Comparison of ENCODE assay signal across 8 mouse cellular contexts in genomic region chr8:84004533-84005201, GRCm38 (mm10). TPM values are rescaled to one million over a fixed set of nuclear protein-coding genes. Genes with fewer than 3 reads are reported as not detected.
DNase-seq lines count a peak whose midpoint lies in the region; ATAC-seq and TF ChIP-seq lines count a peak whose summit lies in the region.

No protein-coding gene starts in this region.

- peak overlapping the region; percentile 80 for H3K4me3 ChIP-seq in E14TG2a.4 (replicated peaks; ENCODE audit: low read length)
- peak overlapping the region; percentile 50 for H3K4me3 ChIP-seq in forebrain, embryonic 13.5 days
- H3K4me3 ChIP-seq in liver, postnatal 0 days (ENCODE audit: low read depth, low read length), result peak overlapping the region; percentile 57
- H3K4me3 ChIP-seq in neural tube, embryonic 14.5 days (ENCODE audit: low read depth, low read length), result peak overlapping the region; percentile 44

- peak; percentile 89 for DNase-seq in c-Kit-positive CD71-positive TER-119-positive erythroid progenitor cells, embryonic 14.5 days (ENCODE audit: low spot score)
- DNase-seq in heart, postnatal 10 days, result peak; percentile 94 to 95
- DNase-seq in large intestine, adult 2 months (ENCODE audit: low read depth, low spot score), result peak; percentile 75
- peak; percentile 93 for DNase-seq in liver, postnatal 0 days
- DNase-seq in testis, postnatal 10 days (ENCODE audit: low spot score), result peak; percentile 95

- H3K4me1 ChIP-seq in E14TG2a.4 (replicated peaks; ENCODE audit: low read depth, low read length), result peaks cover 71% of the 10 kb centered on the region
- H3K4me1 ChIP-seq in forebrain, embryonic 13.5 days, result peaks cover 28% of the 10 kb centered on the region
- peaks cover 16% of the 10 kb centered on the region for H3K4me1 ChIP-seq in liver, postnatal 0 days (ENCODE audit: insufficient read depth)
- H3K4me1 ChIP-seq in neural tube, embryonic 14.5 days (ENCODE audit: control insufficient read depth, insufficient read depth, low read length), result peaks cover 7% of the 10 kb centered on the region; the same call in 1 of the 2 replicates

- no peak for TF ChIP-seq CTCF in E14TG2a.4 (conservative IDR thresholded peaks at IDR 0.05; ENCODE audit: low read length)
- no peak for TF ChIP-seq CTCF in liver, postnatal 0 days (IDR thresholded peaks at IDR 0.05; ENCODE audit: low read depth)

- H3K36me3 ChIP-seq in E14TG2a.4 (ENCODE audit: insufficient read depth, low read length), result peaks cover 31% of the 10 kb centered on the region
- peaks cover 31% of the 10 kb centered on the region for H3K36me3 ChIP-seq in forebrain, embryonic 13.5 days (ENCODE audit: poor library complexity, severe bottlenecking)
- H3K36me3 ChIP-seq in liver, postnatal 0 days (replicated peaks; ENCODE audit: insufficient read depth, low read length), result peaks cover 9% of the 10 kb centered on the region; the same call in 1 of the 2 replicates
- peaks cover 5% of the 10 kb centered on the region; the same call in 1 of the 2 replicates for H3K36me3 ChIP-seq in neural tube, embryonic 14.5 days (ENCODE audit: control insufficient read depth, insufficient read depth, low read length)

- H3K27me3 ChIP-seq in E14TG2a.4 (ENCODE audit: insufficient read depth, low read length), result peaks cover 19% of the 10 kb centered on the region
- H3K27me3 ChIP-seq in forebrain, embryonic 13.5 days, result peaks cover 32% of the 10 kb centered on the region
- H3K27me3 ChIP-seq in liver, postnatal 0 days (ENCODE audit: insufficient read depth, low read length), result peaks cover 2% of the 10 kb centered on the region; the same call in 1 of the 2 replicates
- 0 out of 2 replicates have a peak, but pooled peaks cover 6% of the 10 kb centered on the region for H3K27me3 ChIP-seq in neural tube, embryonic 14.5 days (ENCODE audit: control insufficient read depth, insufficient read depth, low read length)

- H3K27ac ChIP-seq in forebrain, embryonic 13.5 days, result peak overlapping the region; percentile 27; the same call in 1 of the 2 replicates
- H3K27ac ChIP-seq in liver, postnatal 0 days (ENCODE audit: low read depth), result peak overlapping the region; percentile 77
- peak overlapping the region; percentile 61 for H3K27ac ChIP-seq in neural tube, embryonic 14.5 days (ENCODE audit: low read depth, low read length)

- 1% methylated on average over 30 of the region's 30 CpGs for WGBS in forebrain, embryonic 13.5 days
- under 1% methylated on average over 30 of the region's 30 CpGs for WGBS in large intestine, adult 2 months
- 2% methylated on average over 30 of the region's 30 CpGs for WGBS in liver, postnatal 0 days (ENCODE audit: insufficient replicate concordance)
- WGBS in neural tube, embryonic 14.5 days, result under 1% methylated on average over 30 of the region's 30 CpGs

- intact Hi-C loops in heart, postnatal 10 days (cut with DNase I), result loop anchor here (5.0 kb wide), 1 partner anchor 63 kb away; the partner anchor contains the start of genes Gm10643 and Rfx1

- TF ChIP-seq EP300 in liver, postnatal 0 days (IDR thresholded peaks at IDR 0.05; ENCODE audit: low read depth), result peak; percentile 41; the same call in 1 of the 2 replicates

- H3K9me3 ChIP-seq in E14TG2a.4 (ENCODE audit: low read length), result no peaks in the 10 kb centered on the region
- no peaks in the 10 kb centered on the region for H3K9me3 ChIP-seq in forebrain, embryonic 13.5 days (replicated peaks)
- no peaks in the 10 kb centered on the region for H3K9me3 ChIP-seq in liver, postnatal 0 days (ENCODE audit: low read length)
- H3K9me3 ChIP-seq in neural tube, embryonic 14.5 days (ENCODE audit: control insufficient read depth, low read length), result no peaks in the 10 kb centered on the region

- H3K9ac ChIP-seq in forebrain, embryonic 13.5 days, result peak overlapping the region; percentile 70
- H3K9ac ChIP-seq in liver, postnatal 0 days (replicated peaks), result peak overlapping the region; percentile 63
- H3K9ac ChIP-seq in neural tube, embryonic 14.5 days (replicated peaks; ENCODE audit: low read depth, low read length), result peak overlapping the region; percentile 67

- peak overlapping the region; percentile 70 for H3K4me2 ChIP-seq in forebrain, embryonic 13.5 days
- peak overlapping the region; percentile 83 for H3K4me2 ChIP-seq in liver, postnatal 0 days (ENCODE audit: low read depth, low read length)
- H3K4me2 ChIP-seq in neural tube, embryonic 14.5 days (ENCODE audit: low read depth, low read length), result peak overlapping the region; percentile 94

- peak; percentile 90 for ATAC-seq in forebrain, embryonic 13.5 days
- ATAC-seq in liver, postnatal 0 days, result peak; percentile 92
- ATAC-seq in neural tube, embryonic 14.5 days (ENCODE audit: low read depth), result peak; percentile 73

RNA-seq across cellular contexts. Expression of gene 1700067K01Rik, which starts 3.4 kb away (rescaled TPM):
- polyA plus RNA-seq in forebrain, embryonic 13.5 days (2015; fragmentation: Nextera tagmentation; extraction: Ambion mirVana), result 1.00 and 1.2 TPM in 2 replicates
- not detected for total RNA-seq in heart, postnatal 10 days (2021)
- polyA plus RNA-seq in large intestine, adult 2 months (2012; rRNA removed), result 0.27 and 0.30 TPM in 2 replicates
- polyA plus RNA-seq in liver, postnatal 0 days (2015; fragmentation: Nextera tagmentation; extraction: Ambion mirVana), result 0.87 and 0.99 TPM in 2 replicates
- polyA plus RNA-seq in neural tube, embryonic 14.5 days (2014; fragmentation: Nextera tagmentation; extraction: Ambion mirVana), result 0.86 and 0.95 TPM in 2 replicates

RNA-seq across cellular contexts. Expression of gene Samd1, which starts 7.2 kb away (rescaled TPM):
- polyA plus RNA-seq in forebrain, embryonic 13.5 days (2015; fragmentation: Nextera tagmentation; extraction: Ambion mirVana), result 9.5 and 10.2 TPM in 2 replicates
- 10 to 100 TPM; 30.6 to 39.0 TPM for total RNA-seq in heart, postnatal 10 days (2021)
- 35.7 and 37.6 TPM in 2 replicates for polyA plus RNA-seq in large intestine, adult 2 months (2012; rRNA removed)
- 3.5 and 3.8 TPM in 2 replicates for polyA plus RNA-seq in liver, postnatal 0 days (2015; fragmentation: Nextera tagmentation; extraction: Ambion mirVana)
- 13.6 and 14.8 TPM in 2 replicates for polyA plus RNA-seq in neural tube, embryonic 14.5 days (2014; fragmentation: Nextera tagmentation; extraction: Ambion mirVana)

RNA-seq across cellular contexts. Expression of gene 2210011C24Rik, which starts 7.3 kb away (rescaled TPM):
- 0.37 TPM in 1 of 2 replicates, not detected in the other for polyA plus RNA-seq in forebrain, embryonic 13.5 days (2015; fragmentation: Nextera tagmentation; extraction: Ambion mirVana)
- total RNA-seq in heart, postnatal 10 days (2021), result 1 to 10 TPM in 1 of 2 experiments, under 1 TPM in 1; 0.62 to 1.4 TPM
- 2.3 and 3.2 TPM in 2 replicates for polyA plus RNA-seq in large intestine, adult 2 months (2012; rRNA removed)
- 0.40 TPM in 1 of 2 replicates, not detected in the other for polyA plus RNA-seq in liver, postnatal 0 days (2015; fragmentation: Nextera tagmentation; extraction: Ambion mirVana)
- polyA plus RNA-seq in neural tube, embryonic 14.5 days (2014; fragmentation: Nextera tagmentation; extraction: Ambion mirVana), result 1.9 TPM in 1 of 2 replicates, not detected in the other

RNA-seq across cellular contexts. Expression of gene Palm3, which starts 16.6 kb away (rescaled TPM):
- polyA plus RNA-seq in forebrain, embryonic 13.5 days (2015; fragmentation: Nextera tagmentation; extraction: Ambion mirVana), result 1.9 and 2.1 TPM in 2 replicates
- under 1 TPM; 0.19 to 0.20 TPM for total RNA-seq in heart, postnatal 10 days (2021)
- polyA plus RNA-seq in large intestine, adult 2 months (2012; rRNA removed), result 0.11 TPM in 1 of 2 replicates, not detected in the other
- 0.04 TPM in 1 of 2 replicates, not detected in the other for polyA plus RNA-seq in liver, postnatal 0 days (2015; fragmentation: Nextera tagmentation; extraction: Ambion mirVana)
- polyA plus RNA-seq in neural tube, embryonic 14.5 days (2014; fragmentation: Nextera tagmentation; extraction: Ambion mirVana), result 5.1 and 5.2 TPM in 2 replicates

RNA-seq across cellular contexts. Expression of gene Prkaca, which starts 31.9 kb away (rescaled TPM):
- polyA plus RNA-seq in forebrain, embryonic 13.5 days (2015; fragmentation: Nextera tagmentation; extraction: Ambion mirVana), result 146 and 148 TPM in 2 replicates
- 100 to 1,000 TPM; 398 to 429 TPM for total RNA-seq in heart, postnatal 10 days (2021)
- 59.9 and 65.0 TPM in 2 replicates for polyA plus RNA-seq in large intestine, adult 2 months (2012; rRNA removed)
- polyA plus RNA-seq in liver, postnatal 0 days (2015; fragmentation: Nextera tagmentation; extraction: Ambion mirVana), result 28.2 and 33.9 TPM in 2 replicates
- 175 and 181 TPM in 2 replicates for polyA plus RNA-seq in neural tube, embryonic 14.5 days (2014; fragmentation: Nextera tagmentation; extraction: Ambion mirVana)

Comparison
In these comparisons a context has a peak if more than half of its experiments do, and no peak if none do; other contexts are left out.
1. Peak in every context shown above with its lines: DNase-seq, ATAC-seq, H3K4me3 ChIP-seq and H3K27ac ChIP-seq.
2. H3K27ac ChIP-seq: peak in every context shown above with its lines; median percentile 77 in liver, postnatal 0 days; 61 in neural tube, embryonic 14.5 days; 27 in forebrain, embryonic 13.5 days.